Mouse (Mus musculus) lung, adult 2 months (tissue): ENCODE measurements around the gene C130074G19Rik. TPM values are rescaled to one million over a fixed set of nuclear protein-coding genes. Genes with fewer than 3 reads are reported as not detected.

Experiments used
- DNase-seq: peaks from one replicate; pipeline ENCODE4 v3.0.0; 2022
- H3K4me1 ChIP-seq: fragments of 200-500 bp; 2 replicates; pipeline ENCODE4 v1.6.1; 2011; ENCODE audit warnings: low read length; ENCODE audit not compliant: control insufficient read depth, insufficient read depth
- H3K4me3 ChIP-seq: fragments of 200-500 bp; replicated peaks from 2 replicates; pipeline ENCODE3; 2011; ENCODE audit warnings: low read depth, mild to moderate bottlenecking, control low read depth, low read length; ENCODE audit errors: extremely low read depth
- CTCF ChIP-seq: fragments of 200-500 bp; IDR thresholded peaks from 2 replicates; pipeline ENCODE4 v1.5.1; 2011; ENCODE audit warnings: mild to moderate bottlenecking, low read length, control low read depth; ENCODE audit not compliant: insufficient read depth
- POLR2A ChIP-seq: fragments of 200-500 bp; IDR thresholded peaks from 2 replicates; pipeline ENCODE4 v1.6.1; 2011; ENCODE audit warnings: low read depth, mild to moderate bottlenecking, control low read depth, low read length, borderline replicate concordance; ENCODE audit errors: extremely low read depth
- WGBS: fragments of 180-500 bp; shearing (Covaris S2); methylation state at CpG from one replicate; pipeline ENCODE4 v1.1.7; 2018; 5-methylcytosine and 5-hydroxymethylcytosine counted together
- polyA plus RNA-seq: library from polyadenylated mRNA; depleted of rRNA; stranded (reverse); fragments of >200 nt; gene quantifications from 2 replicates; pipeline ENCODE4 v1.2.3, GENCODE M21; 2012

C130074G19Rik gene
- polyA plus RNA-seq, 1 experiment, result 31.7 TPM

GRCm38 (mm10) chr1:184881211-184881610 is 1.8 kb downstream of the C130074G19Rik start:
- TF ChIP-seq POLR2A, result no peak
- TF ChIP-seq CTCF, result no peak
- 63% methylated on average over 5 of the region's 5 CpGs for WGBS
- H3K4me1 ChIP-seq, result no peaks in the 10 kb centered on the region; the same call in 1 of the 2 replicates
- DNase-seq, result no peak
- peak overlapping the region; percentile 49 for H3K4me3 ChIP-seq

GRCm38 (mm10) chr1:184878860-184879259 is 4.2 kb downstream of the C130074G19Rik start:
- H3K4me1 ChIP-seq, result no peaks in the 10 kb centered on the region; the same call in 1 of the 2 replicates
- H3K4me3 ChIP-seq, result no peak overlapping the region
- TF ChIP-seq POLR2A (no peak), CTCF (no peak)
- WGBS, result 67% methylated on average over 6 of the region's 6 CpGs
- DNase-seq, result no peak

GRCm38 (mm10) chr1:184877306-184877705 is 5.7 kb downstream of the C130074G19Rik start:
- no peak for TF ChIP-seq POLR2A
- TF ChIP-seq CTCF, result no peak
- WGBS, result 59% methylated on average over 2 of the region's 2 CpGs
- no peak for DNase-seq
- no peak overlapping the region for H3K4me3 ChIP-seq
- H3K4me1 ChIP-seq, result no peaks in the 10 kb centered on the region

GRCm38 (mm10) chr1:184873910-184874309 is 9.1 kb downstream of the C130074G19Rik start:
- H3K4me3 ChIP-seq, result no peak overlapping the region
- WGBS, result 85% methylated on average over 11 of the region's 11 CpGs
- DNase-seq, result no peak
- peaks cover 18% of the 10 kb centered on the region for H3K4me1 ChIP-seq
- no peak for TF ChIP-seq POLR2A
- no peak for TF ChIP-seq CTCF

GRCm38 (mm10) chr1:184872069-184872819 is 10.8 kb downstream of the C130074G19Rik start:
- 71% methylated on average over 7 of the region's 7 CpGs for WGBS
- peaks cover 18% of the 10 kb centered on the region for H3K4me1 ChIP-seq
- DNase-seq, result no peak

GRCm38 (mm10) chr1:184871506-184871905 is 11.5 kb downstream of the C130074G19Rik start:
- no peak for DNase-seq
- H3K4me1 ChIP-seq, result peaks cover 18% of the 10 kb centered on the region
- H3K4me3 ChIP-seq, result no peak overlapping the region
- TF ChIP-seq POLR2A (no peak), CTCF (no peak)
- 69% methylated on average over 1 of the region's 1 CpGs for WGBS

More at GRCm38 (mm10) chr1:184872069-184872819, 10.8 kb downstream of the C130074G19Rik start:
- H3K4me3 ChIP-seq, result no peak overlapping the region
- no peak for TF ChIP-seq POLR2A
- TF ChIP-seq CTCF, result no peak

GRCm38 (mm10) chr1:184870646-184871385 is 12.2 kb downstream of the C130074G19Rik start:
- peaks cover 18% of the 10 kb centered on the region for H3K4me1 ChIP-seq
- 64% methylated on average over 11 of the region's 11 CpGs for WGBS
- TF ChIP-seq CTCF (no peak), POLR2A (no peak)
- no peak overlapping the region for H3K4me3 ChIP-seq
- DNase-seq, result peak; percentile 13

GRCm38 (mm10) chr1:184869939-184870565 is 13.0 kb downstream of the C130074G19Rik start:
- H3K4me3 ChIP-seq, result no peak overlapping the region
- peaks cover 19% of the 10 kb centered on the region for H3K4me1 ChIP-seq
- DNase-seq, result peak; percentile 71
- 20% methylated on average over 4 of the region's 4 CpGs for WGBS
- no peak for TF ChIP-seq CTCF
- TF ChIP-seq POLR2A, result no peak

GRCm38 (mm10) chr1:184867640-184868120 is 15.3 kb downstream of the C130074G19Rik start:
- TF ChIP-seq POLR2A (no peak), CTCF (no peak)
- 66% methylated on average over 3 of the region's 3 CpGs for WGBS
- Histone ChIP-seq H3K4me1 (peaks cover 23% of the 10 kb centered on the region), H3K4me3 (no peak overlapping the region)
- DNase-seq, result no peak
